Mouse (Mus musculus) neutrophil, adult 5-6 weeks (primary cell): ENCODE measurements around the gene Nectin1. TPM values are rescaled to one million over a fixed set of nuclear protein-coding genes. Genes with fewer than 3 reads are reported as not detected.

Source experiments
- ATAC-seq: fragments of 151-379, 151-347 bp; 2 replicates; pipeline ENCODE4 v1.8.0; 2017; ENCODE audit warnings: mild to moderate bottlenecking, moderate TSS enrichment; ENCODE audit not compliant: insufficient number of reproducible peaks, poor library complexity, low FRiP score, severe bottlenecking; ENCODE audit errors: extremely low read depth
- total RNA-seq: library from RNA; stranded (forward); fragments of 200-1000 nt; gene quantifications from 2 replicates; pipeline ENCODE4 v1.2.3, GENCODE M21; 2017

Gene Nectin1
- 0.74 and 2.6 TPM in 2 replicates for total RNA-seq

DNA sequence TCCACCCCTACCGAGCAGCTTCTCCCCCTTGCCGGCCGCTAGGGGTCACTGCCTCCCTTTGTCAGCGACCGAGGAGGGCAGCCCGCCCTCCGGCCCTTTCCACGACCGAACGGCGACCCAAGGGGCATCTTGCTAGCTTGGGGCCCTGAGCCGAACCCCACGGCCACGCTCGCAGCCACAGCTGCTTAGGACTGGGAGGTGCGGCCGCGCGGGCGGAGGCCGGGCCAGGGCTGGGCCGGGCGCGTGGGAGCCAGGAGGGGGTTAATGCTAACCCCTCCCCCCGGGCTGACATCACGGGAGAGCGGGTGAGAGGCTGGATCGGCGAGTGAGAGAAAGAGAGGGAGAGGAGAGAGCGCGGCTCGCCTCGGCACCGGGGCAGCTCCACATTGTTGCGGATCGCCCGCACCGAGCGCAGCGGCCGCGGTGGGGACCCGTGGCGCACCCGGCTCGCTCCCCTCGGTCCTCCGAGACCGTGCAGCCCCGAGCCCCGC lies at the start of gene Nectin1:
TSS of gene Nectin1 (plus strand) at position 338 of the 491 bp plus-strand sequence.
- peak; percentile 48; the same call in 1 of the 2 replicates for ATAC-seq

DNA sequence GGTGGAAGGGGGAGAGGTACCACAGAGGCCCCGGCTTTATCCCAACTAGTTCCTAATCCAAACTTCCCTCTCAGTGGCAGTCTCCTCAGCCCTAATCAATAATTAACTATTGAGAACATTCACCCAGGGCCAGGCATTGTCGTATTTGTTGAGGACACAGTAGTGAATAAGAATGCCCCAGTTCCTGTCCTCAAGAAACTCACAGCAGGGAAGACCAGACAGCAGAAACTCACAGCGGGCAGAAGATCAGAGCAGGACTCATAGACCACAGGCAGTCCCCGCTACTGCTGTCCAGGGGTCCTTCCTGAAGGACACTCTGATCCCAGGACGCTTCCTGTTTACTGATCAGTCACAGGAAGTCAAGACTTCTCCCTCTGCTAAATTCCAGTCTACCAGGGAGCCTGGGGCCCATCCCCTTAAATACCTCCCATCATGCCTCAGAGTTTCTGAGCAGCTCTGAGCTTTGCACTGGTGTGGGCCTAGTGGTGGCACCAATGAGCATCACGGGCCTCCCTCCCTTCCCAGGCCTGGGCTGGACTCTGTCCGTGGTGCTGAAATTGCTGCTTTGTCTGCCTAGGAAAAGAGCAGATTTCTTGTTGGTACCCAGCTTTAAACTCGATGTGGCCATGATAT lies 45.6 kb upstream of the Nectin1 start:
- ATAC-seq: no peak

- no peak for ATAC-seq
Measured at GRCm38 (mm10) chr9:43698841-43699240, 44.9 kb upstream of the Nectin1 start.

DNA sequence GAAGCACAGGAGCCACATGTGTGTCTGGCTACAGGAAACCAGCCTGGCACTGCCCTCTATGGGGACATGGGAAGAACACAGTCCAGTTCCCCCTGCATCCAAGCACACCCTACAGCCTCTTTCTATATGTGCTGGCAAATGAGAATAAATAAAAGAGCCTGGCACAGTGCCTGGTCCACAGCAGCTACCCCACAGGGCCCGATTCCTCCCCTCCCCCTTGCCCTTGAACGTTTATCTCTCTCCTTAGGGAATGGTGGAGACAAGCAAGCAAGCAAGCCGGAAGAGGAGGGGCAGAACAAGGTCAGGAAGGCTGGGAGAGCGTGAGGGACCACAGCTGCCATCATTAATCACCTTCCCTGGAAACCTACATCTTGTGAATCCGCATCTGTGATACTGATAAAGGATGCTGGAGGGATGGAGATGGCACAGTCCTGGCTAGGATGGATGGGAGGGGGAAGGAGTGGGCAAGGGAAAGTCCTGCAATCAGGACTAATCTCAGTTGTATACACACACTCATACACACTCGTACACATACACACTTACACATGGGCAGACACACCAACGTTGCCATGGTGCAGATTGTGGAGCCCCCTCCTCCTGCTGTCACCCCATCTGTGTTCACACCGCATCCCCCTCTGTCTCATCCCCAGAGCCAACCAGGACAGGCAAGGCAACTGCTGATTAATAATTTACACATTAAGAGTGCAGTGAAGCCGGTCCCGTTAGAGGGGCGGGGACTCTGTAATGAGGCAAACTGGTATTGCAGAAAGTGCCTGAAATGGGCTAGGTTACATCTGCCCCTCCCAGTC lies 44.2 kb upstream of the Nectin1 start:
- ATAC-seq: no peak

- ATAC-seq: no peak
Measured at GRCm38 (mm10) chr9:43700226-43700579, 43.6 kb upstream of the Nectin1 start.

DNA sequence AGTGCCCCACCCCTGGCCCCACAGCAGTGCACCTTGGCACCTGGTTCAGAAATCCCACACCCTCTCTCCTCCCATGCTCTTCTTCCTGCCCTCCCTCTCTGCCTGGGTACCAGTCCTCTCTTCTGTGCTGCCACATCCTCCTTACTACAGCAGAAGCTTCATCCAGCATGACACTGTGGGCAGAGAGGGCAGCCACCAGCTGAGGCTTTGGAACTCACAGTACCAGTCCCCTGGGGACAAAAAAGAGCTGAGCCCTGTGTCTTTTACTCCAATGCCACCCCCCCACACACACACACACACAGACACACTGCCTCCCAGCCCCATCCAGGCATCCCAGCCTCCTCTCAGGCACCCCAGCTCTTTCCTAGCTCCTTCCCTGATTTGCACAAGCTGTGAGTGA lies 42.0 kb upstream of the Nectin1 start:
- no peak for ATAC-seq

GRCm38 (mm10) chr9:43707571-43707970 lies 36.2 kb upstream of the Nectin1 start:
- no peak for ATAC-seq

DNA sequence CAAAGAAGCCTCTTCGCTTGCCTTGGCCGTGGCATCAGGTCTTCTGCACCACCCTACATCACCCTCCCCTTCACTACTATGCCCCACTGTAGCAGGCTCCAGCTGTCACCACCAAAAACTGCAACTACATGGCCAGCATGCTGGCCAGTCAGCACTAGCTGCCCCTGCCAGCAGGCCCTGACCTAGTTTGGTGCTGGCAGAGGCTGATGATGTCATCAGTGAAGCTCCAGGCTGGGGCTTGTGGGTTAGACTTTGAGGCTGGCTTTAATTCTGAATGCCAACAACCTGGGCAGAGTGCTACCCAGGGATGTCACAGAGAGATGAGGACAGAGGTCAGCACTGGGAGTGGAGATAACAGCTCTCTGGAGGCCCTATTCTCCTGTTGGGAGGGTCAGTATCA lies 35.1 kb upstream of the Nectin1 start:
- no peak for ATAC-seq

- ATAC-seq: no peak
Measured at GRCm38 (mm10) chr9:43713432-43713831, 30.4 kb upstream of the Nectin1 start.

GRCm38 (mm10) chr9:43719407-43719839 lies 24.4 kb upstream of the Nectin1 start:
- no peak for ATAC-seq

DNA sequence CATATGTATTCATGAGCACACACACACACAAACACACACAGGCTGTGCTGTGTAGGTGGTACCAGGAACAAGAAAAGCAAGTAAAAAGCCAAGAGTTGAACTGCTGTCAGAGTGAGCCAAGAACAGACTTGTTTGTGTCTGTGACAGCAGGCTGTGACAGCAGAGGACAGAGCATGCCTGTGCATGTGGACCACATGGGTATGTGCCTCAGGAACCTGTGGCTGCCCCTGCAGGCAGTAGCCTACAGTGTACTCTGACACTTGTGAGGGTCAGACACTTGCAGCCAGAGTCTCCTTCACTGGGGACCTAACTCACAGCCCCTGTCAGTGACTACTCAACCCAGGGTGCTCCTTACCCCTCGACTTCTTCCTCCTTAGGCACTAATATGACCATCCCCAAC lies 23.7 kb upstream of the Nectin1 start:
- no peak for ATAC-seq

DNA sequence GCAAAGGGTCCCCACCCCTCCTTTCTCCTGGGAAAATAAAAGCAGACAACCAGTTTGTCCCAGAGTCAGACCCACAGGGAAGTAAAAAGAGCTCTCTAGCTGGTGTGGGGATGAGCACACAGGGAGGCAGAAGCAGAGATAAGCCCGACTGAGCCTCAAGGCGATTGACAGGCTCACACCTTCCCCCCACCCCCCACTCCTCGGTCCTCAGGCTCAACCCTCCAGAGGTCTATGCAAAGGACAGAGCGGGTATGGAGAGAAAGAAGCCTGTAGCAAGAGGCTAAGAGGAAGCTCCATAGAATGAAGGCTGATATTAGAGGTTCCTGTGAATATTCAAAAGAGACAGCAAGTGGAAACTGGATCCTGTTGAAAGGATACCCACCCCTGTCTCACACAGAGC lies 19.7 kb upstream of the Nectin1 start:
- ATAC-seq: no peak

- no peak for ATAC-seq
Measured at GRCm38 (mm10) chr9:43729450-43730266, 14.1 kb upstream of the Nectin1 start.

GRCm38 (mm10) chr9:43730284-43731027 lies 13.3 kb upstream of the Nectin1 start:
- ATAC-seq: no peak

DNA sequence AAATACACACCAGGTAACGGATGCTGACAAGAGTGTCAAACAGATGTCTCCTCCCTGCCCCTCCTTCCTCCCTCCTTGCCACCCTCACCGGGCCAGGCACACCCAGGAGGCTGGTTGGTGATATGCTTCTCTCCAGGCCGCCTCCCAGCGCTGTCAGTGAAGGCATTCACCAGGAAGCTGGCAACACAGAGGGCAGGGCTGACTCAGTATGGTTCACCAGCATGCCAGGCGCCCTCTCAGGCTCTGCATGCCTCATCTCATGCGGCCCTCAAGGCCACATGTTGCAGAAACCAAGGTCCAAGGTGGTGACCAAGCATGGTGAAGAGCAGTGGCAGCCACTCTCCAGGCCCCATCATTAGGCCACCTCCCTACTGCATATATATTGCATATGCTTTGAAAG lies 11.9 kb upstream of the Nectin1 start:
- ATAC-seq: no peak

- ATAC-seq: no peak
Measured at GRCm38 (mm10) chr9:43732671-43733070, 11.1 kb upstream of the Nectin1 start.

GRCm38 (mm10) chr9:43734952-43735351 lies 8.8 kb upstream of the Nectin1 start:
- no peak for ATAC-seq

DNA sequence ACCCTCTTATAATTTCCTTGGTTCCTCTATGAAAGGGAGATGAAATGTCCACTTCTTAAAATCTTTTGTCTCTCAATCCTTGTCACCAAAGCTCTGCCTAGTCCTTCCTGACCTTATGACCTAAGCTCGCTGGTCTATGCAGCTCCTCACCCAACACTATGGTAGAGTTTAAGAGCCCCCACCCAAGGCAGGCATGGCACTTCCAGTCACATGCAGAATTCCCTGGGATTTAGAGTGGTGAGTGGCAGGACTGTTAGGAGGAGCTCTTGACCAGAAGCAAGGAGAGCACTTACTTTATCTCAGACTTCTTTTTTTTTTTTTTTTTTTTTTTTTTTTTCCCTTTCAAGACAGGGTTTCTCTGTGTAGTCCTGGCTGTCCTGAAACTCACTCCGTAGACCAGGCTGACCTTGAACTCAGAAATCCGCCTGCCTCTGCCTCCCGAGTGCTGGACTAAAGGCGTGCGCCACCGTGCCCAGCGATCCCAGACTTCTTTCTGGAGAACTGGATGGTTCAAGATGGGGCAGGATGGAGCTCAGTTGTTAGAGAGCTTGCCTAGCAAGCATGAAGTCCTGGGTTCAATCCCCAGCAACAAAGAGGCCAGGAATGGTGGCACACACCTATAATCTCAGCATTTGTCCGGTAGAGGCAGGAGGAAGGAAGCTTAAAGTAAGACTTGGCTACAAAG lies 7.6 kb upstream of the Nectin1 start:
- no peak for ATAC-seq
